Mouse (Mus musculus) liver, embryonic 16.5 days (tissue): ENCODE results near the gene Slc4a8. TPM values are rescaled to one million over a fixed set of nuclear protein-coding genes. Genes with fewer than 3 reads are reported as not detected.

Experiments
- ATAC-seq: fragments of 200-750 bp; cut with Nextera tagmentation; 2 replicates; pipeline ENCODE4 v1.8.0; 2017; ENCODE audit warnings: low read depth, mild to moderate bottlenecking, moderate number of reproducible peaks, moderate library complexity
- H3K27ac ChIP-seq: fragments of 300-500 bp; sonication (generic); 2 replicates; pipeline ENCODE4 v1.5.1; 2014; ENCODE audit warnings: mild to moderate bottlenecking, low read length
- H3K27me3 ChIP-seq: fragments of 300-500 bp; sonication (generic); 2 replicates; pipeline ENCODE4 v1.6.1; 2014; ENCODE audit warnings: low read depth, low read length, mixed read lengths; ENCODE audit not compliant: control insufficient read depth, insufficient read depth
- H3K36me3 ChIP-seq: fragments of 300-500 bp; sonication (generic); 2 replicates; pipeline ENCODE4 v1.6.1; 2014; ENCODE audit warnings: mild to moderate bottlenecking; ENCODE audit not compliant: control insufficient read depth, insufficient read depth
- H3K4me1 ChIP-seq: fragments of 300-500 bp; sonication (generic); 2 replicates; pipeline ENCODE4 v1.6.1; 2014; ENCODE audit warnings: low read depth, low read length, mixed read lengths; ENCODE audit not compliant: control insufficient read depth
- H3K4me2 ChIP-seq: fragments of 300-500 bp; sonication (generic); 2 replicates; pipeline ENCODE4 v1.6.1; 2014; ENCODE audit warnings: low read depth, low read length, mixed read lengths
- H3K4me3 ChIP-seq: fragments of 300-500 bp; sonication (generic); 2 replicates; pipeline ENCODE4 v1.5.1; 2014; ENCODE audit warnings: low read depth, mild to moderate bottlenecking, low read length
- H3K9ac ChIP-seq: fragments of 300-500 bp; sonication (generic); 2 replicates; pipeline ENCODE4 v1.6.1; 2014; ENCODE audit warnings: low read depth, low read length
- H3K9me3 ChIP-seq: fragments of 300-500 bp; sonication (generic); replicated peaks from 2 replicates; pipeline ENCODE4 v1.6.1; 2016; ENCODE audit warnings: low read length; ENCODE audit not compliant: control insufficient read depth
- WGBS: fragments of 180-500 bp; shearing (Covaris S2); extraction: QIAGEN DNeasy Blood & Tissue Kit; methylation state at CpG from one replicate; pipeline ENCODE4 v1.1.7; 2014; ENCODE audit not compliant: insufficient replicate concordance; 5-methylcytosine and 5-hydroxymethylcytosine counted together
- polyA plus RNA-seq: library from polyadenylated mRNA; unstranded; fragments of >200 nt; fragmentation: Nextera tagmentation; extraction: Ambion mirVana; gene quantifications from 2 replicates; pipeline ENCODE4 v1.2.1, GENCODE M21; 2015

The Slc4a8 gene
- polyA plus RNA-seq, 1 experiment from 2014 or later: 0.46 TPM

DNA sequence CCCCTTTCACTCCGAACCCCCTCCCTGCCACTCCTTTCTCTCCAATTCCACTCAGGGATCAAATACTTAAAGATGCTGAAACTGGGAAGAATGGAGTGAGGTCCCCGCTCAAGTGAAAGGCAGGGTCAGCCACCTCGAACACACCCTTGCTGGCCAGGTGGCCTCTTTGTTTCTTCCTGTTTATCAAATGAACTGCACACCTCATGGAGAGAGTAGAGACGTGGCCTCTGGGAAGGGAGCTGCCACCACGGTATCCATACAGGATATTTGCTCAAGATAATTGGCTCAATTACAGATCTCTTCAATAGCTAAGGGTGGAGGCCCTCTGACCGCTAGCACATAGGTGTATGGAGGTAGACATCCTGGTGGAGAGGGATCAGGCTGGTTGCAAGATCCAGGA lies 39.0 kb upstream of the Slc4a8 start:
- Histone ChIP-seq H3K36me3 (no peaks in the 10 kb centered on the region), H3K27me3 (peaks cover 8% of the 10 kb centered on the region), H3K4me1 (no peaks in the 10 kb centered on the region), H3K4me2 (no peak overlapping the region), H3K9ac (no peak overlapping the region), H3K9me3 (no peaks in the 10 kb centered on the region), H3K27ac (no peak overlapping the region), H3K4me3 (no peak overlapping the region)
- 58% methylated on average over 6 of the region's 6 CpGs for WGBS
- ATAC-seq: no peak

DNA sequence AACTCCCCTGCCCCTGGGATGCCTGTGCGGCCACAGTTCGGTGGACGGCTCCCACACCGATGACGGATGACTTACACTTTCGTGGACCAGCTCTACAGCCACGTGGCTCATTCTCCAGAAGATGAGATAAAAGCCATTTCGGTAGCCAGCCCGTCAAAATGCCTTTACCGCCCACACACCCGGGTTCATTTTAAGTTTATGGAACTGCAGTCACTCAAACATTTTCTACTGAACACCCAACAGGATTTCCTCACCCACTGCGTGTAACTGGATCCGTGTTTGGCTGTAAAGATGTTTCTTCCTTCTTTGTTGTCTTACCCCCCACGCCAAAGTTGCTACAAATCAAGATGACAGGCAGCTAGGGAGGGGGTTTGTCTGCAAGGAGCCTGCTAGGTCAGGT lies 38.0 kb upstream of the Slc4a8 start:
- Histone ChIP-seq H3K9ac (no peak overlapping the region), H3K36me3 (no peaks in the 10 kb centered on the region), H3K9me3 (no peaks in the 10 kb centered on the region), H3K27ac (no peak overlapping the region), H3K4me3 (no peak overlapping the region), H3K27me3 (peaks cover 18% of the 10 kb centered on the region), H3K4me2 (no peak overlapping the region), H3K4me1 (peaks cover under 1% of the 10 kb centered on the region; the same call in 1 of the 2 replicates)
- WGBS: 46% methylated on average over 14 of the region's 14 CpGs
- ATAC-seq: no peak

- H3K36me3 ChIP-seq: no peaks in the 10 kb centered on the region
- H3K9ac ChIP-seq: no peak overlapping the region
- H3K27ac ChIP-seq: no peak overlapping the region
- H3K4me2 ChIP-seq: no peak overlapping the region
- H3K4me3 ChIP-seq: no peak overlapping the region
- no peak for ATAC-seq
- H3K4me1 ChIP-seq: peaks cover 13% of the 10 kb centered on the region
- H3K9me3 ChIP-seq: no peaks in the 10 kb centered on the region
- H3K27me3 ChIP-seq: peaks cover 46% of the 10 kb centered on the region
- WGBS: 77% methylated on average over 11 of the region's 11 CpGs
These were observed 34.8 kb upstream of the Slc4a8 start for GRCm38 (mm10) chr15:100726721-100727120.

- no peak for ATAC-seq
- Histone ChIP-seq H3K9me3 (no peaks in the 10 kb centered on the region), H3K4me1 (peaks cover 13% of the 10 kb centered on the region), H3K27ac (no peak overlapping the region), H3K4me2 (no peak overlapping the region), H3K36me3 (no peaks in the 10 kb centered on the region), H3K27me3 (peaks cover 46% of the 10 kb centered on the region), H3K9ac (no peak overlapping the region), H3K4me3 (no peak overlapping the region)
- WGBS: 62% methylated on average over 11 of the region's 11 CpGs
These were observed 33.7 kb upstream of the Slc4a8 start for GRCm38 (mm10) chr15:100727834-100728233.

GRCm38 (mm10) chr15:100728586-100728985 lies 33.0 kb upstream of the Slc4a8 start:
- Histone ChIP-seq H3K27me3 (peaks cover 46% of the 10 kb centered on the region), H3K9ac (peak overlapping the region; percentile 33; the same call in 1 of the 2 replicates)
- ATAC-seq: no peak

GRCm38 (mm10) chr15:100729281-100729985 lies 32.1 kb upstream of the Slc4a8 start, which contains the start of gene Galnt6:
Gene Galnt6, minus strand, starts transcription at chr15:100729376.
- WGBS: 7% methylated on average over 56 of the region's 57 CpGs
- peaks cover 46% of the 10 kb centered on the region for H3K27me3 ChIP-seq
- peak within 1 kb of the TSS; percentile 60 for H3K4me2 ChIP-seq
- no peaks in the 10 kb centered on the region for H3K36me3 ChIP-seq
- ATAC-seq: peak; percentile 64
- H3K4me1 ChIP-seq: peaks cover 13% of the 10 kb centered on the region
- no peak within 1 kb of the TSS for H3K27ac ChIP-seq
- H3K9ac ChIP-seq: peak within 1 kb of the TSS; percentile 33
- peak within 1 kb of the TSS; percentile 47 for H3K4me3 ChIP-seq
- H3K9me3 ChIP-seq: no peaks in the 10 kb centered on the region

More at GRCm38 (mm10) chr15:100728586-100728985, 33.0 kb upstream of the Slc4a8 start:
- Histone ChIP-seq H3K4me3 (peak overlapping the region; percentile 47), H3K36me3 (no peaks in the 10 kb centered on the region), H3K9me3 (no peaks in the 10 kb centered on the region), H3K27ac (no peak overlapping the region), H3K4me1 (peaks cover 13% of the 10 kb centered on the region), H3K4me2 (peak overlapping the region; percentile 60)
- 24% methylated on average over 9 of the region's 9 CpGs for WGBS

DNA sequence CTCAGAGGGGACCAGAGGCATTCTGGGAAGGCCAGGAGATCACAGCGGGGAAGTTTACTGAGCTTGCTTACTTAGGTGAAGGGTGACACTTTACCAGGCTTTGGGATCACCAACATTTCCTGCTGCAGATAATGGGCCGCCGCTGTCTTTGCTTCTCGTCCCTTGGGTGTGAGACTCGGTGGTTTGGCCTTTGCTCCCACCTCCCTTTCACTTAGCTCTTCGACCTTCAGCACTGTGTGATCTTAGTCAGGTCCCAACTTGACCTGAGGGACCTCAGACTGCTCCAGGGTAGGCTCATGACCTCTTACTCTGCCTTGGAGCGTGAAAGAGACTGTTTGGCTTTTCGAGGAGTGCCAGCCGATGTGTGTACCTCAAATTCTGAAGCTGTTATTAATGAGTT lies 30.5 kb upstream of the Slc4a8 start:
- no peaks in the 10 kb centered on the region for H3K9me3 ChIP-seq
- no peak for ATAC-seq
- no peak overlapping the region for H3K4me2 ChIP-seq
- 45% methylated on average over 9 of the region's 9 CpGs for WGBS
- H3K4me3 ChIP-seq: no peak overlapping the region
- H3K36me3 ChIP-seq: no peaks in the 10 kb centered on the region
- H3K27ac ChIP-seq: no peak overlapping the region
- H3K9ac ChIP-seq: no peak overlapping the region
- peaks cover 46% of the 10 kb centered on the region for H3K27me3 ChIP-seq
- H3K4me1 ChIP-seq: peaks cover 22% of the 10 kb centered on the region

GRCm38 (mm10) chr15:100732580-100732979 lies 29.0 kb upstream of the Slc4a8 start:
- Histone ChIP-seq H3K4me2 (no peak overlapping the region), H3K9me3 (no peaks in the 10 kb centered on the region), H3K27ac (no peak overlapping the region), H3K36me3 (no peaks in the 10 kb centered on the region), H3K4me3 (no peak overlapping the region), H3K9ac (no peak overlapping the region), H3K27me3 (peaks cover 37% of the 10 kb centered on the region), H3K4me1 (peaks cover 26% of the 10 kb centered on the region)
- 22% methylated on average over 5 of the region's 5 CpGs for WGBS
- no peak for ATAC-seq

DNA sequence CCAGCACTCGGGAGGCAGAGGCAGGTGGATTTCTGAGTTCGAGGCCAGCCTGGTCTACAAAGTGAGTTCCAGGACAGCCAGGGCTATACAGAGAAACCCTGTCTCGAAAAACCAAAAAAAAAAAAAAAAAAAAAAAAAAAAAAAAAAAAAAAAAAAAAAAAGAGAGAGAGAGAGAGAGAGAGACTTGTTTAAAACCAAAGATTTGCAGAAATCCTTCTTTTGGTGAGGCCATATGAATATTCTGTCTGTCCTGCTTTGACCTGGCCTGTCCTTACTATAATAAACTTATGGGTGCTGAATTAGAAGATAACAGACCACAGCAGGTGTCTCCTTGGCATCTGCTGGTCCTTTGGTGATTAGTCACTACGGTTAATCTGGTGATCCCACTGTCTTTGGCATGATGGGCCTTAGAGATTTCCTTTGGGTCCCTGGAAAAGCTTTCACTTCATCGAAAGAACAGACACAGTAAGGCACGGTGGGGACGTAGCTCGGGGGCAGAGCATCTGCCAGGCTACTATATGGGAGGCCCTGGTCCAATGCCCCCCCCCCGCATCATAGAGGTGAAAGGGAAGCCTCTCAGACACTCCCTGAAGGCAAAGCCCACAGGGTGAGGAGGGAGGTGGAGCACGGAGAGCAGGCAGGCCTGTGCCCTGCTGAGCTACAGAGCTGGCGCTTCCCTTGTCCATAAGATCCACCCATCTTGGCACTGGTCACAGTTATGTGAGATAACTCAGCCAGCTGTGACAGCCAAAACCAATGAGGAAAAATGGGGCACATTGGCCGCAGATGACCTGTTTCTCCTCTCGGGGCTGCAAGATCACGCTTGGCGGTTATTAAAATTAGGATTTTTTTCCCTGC lies 26.2 kb upstream of the Slc4a8 start:
- Histone ChIP-seq H3K27me3 (peaks cover 10% of the 10 kb centered on the region), H3K4me2 (no peak overlapping the region), H3K4me1 (peaks cover 31% of the 10 kb centered on the region), H3K9me3 (no peaks in the 10 kb centered on the region), H3K4me3 (no peak overlapping the region), H3K36me3 (no peaks in the 10 kb centered on the region), H3K27ac (peak overlapping the region; percentile 1; the same call in 1 of the 2 replicates), H3K9ac (no peak overlapping the region)
- 41% methylated on average over 14 of the region's 15 CpGs for WGBS
- 0 out of 2 replicates have a peak, but pooled peaks have one; percentile 17 for ATAC-seq
